Mouse (Mus musculus) heart, embryonic 16.5 days (tissue): ENCODE results near the gene Catsperd. TPM values are rescaled to one million over a fixed set of nuclear protein-coding genes. Genes with fewer than 3 reads are reported as not detected.

Source experiments
- ATAC-seq: fragments of 200-750 bp; cut with Nextera tagmentation; replicated peaks from 2 replicates; pipeline ENCODE4 v1.8.0; 2017; ENCODE audit warnings: moderate number of reproducible peaks; ENCODE audit not compliant: insufficient read depth, low FRiP score; ENCODE audit errors: extremely low read depth
- H3K27ac ChIP-seq: fragments of 300-500 bp; sonication (generic); 2 replicates; pipeline ENCODE4 v1.5.1; 2014; ENCODE audit warnings: mild to moderate bottlenecking, low read length, control low read depth, moderate library complexity
- H3K27me3 ChIP-seq: fragments of 300-500 bp; sonication (generic); 2 replicates; pipeline ENCODE4 v1.6.1; 2014; ENCODE audit warnings: low read length, mixed read lengths; ENCODE audit not compliant: control insufficient read depth, insufficient read depth
- H3K36me3 ChIP-seq: fragments of 300-500 bp; sonication (generic); 2 replicates; pipeline ENCODE4 v1.6.1; 2014; ENCODE audit not compliant: control insufficient read depth, insufficient read depth
- H3K4me1 ChIP-seq: fragments of 300-500 bp; sonication (generic); 2 replicates; pipeline ENCODE4 v1.6.1; 2014; ENCODE audit warnings: low read length, mixed read lengths; ENCODE audit not compliant: control insufficient read depth, insufficient read depth
- H3K4me2 ChIP-seq: fragments of 300-500 bp; sonication (generic); 2 replicates; pipeline ENCODE4 v1.6.1; 2014; ENCODE audit warnings: low read depth, mild to moderate bottlenecking, control low read depth, low read length
- H3K4me3 ChIP-seq: fragments of 300-500 bp; sonication (generic); 2 replicates; pipeline ENCODE4 v1.5.1; 2014; ENCODE audit warnings: mild to moderate bottlenecking, control low read depth, low read length
- H3K9ac ChIP-seq: fragments of 300-500 bp; sonication (generic); 2 replicates; pipeline ENCODE4 v1.6.1; 2014; ENCODE audit warnings: low read length, control low read depth
- H3K9me3 ChIP-seq: fragments of 300-500 bp; sonication (generic); replicated peaks from 2 replicates; pipeline ENCODE4 v1.6.1; 2016; ENCODE audit warnings: low read length; ENCODE audit not compliant: control insufficient read depth
- WGBS: fragments of 180-500 bp; shearing (Covaris S2); extraction: QIAGEN DNeasy Blood & Tissue Kit; methylation state at CpG from one replicate; pipeline ENCODE4 v1.1.7; 2014; 5-methylcytosine and 5-hydroxymethylcytosine counted together
- polyA plus RNA-seq: library from polyadenylated mRNA; unstranded; fragments of >200 nt; fragmentation: Nextera tagmentation; extraction: Ambion mirVana; gene quantifications from 2 replicates; pipeline ENCODE4 v1.2.1, GENCODE M21; 2015

Gene Catsperd
- polyA plus RNA-seq, 1 experiment from 2014 or later = 0.29 TPM

DNA sequence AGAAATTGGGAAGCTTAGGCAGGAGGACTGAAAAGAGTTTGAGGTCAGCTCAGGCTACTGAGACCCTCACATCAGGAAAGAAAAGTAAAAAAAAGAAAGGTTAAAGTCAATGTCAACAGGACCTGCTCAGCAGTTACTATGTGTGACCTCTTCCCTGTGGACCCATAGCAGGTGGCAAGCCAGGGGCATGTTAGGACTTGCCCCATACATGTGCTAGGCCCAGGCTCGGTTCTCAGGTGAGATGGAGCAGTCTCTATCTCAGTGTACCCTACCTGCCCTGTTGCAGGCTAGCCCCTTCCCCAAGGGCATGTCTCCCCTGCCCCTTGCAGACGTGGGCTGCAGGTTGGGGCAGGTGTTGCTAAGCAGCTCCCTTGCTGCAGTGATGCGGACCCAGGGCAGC is 81.8 kb downstream of the Catsperd start:
- Histone ChIP-seq H3K36me3 (peaks cover 71% of the 10 kb centered on the region), H3K4me3 (no peak overlapping the region), H3K4me2 (no peak overlapping the region), H3K9me3 (no peaks in the 10 kb centered on the region), H3K27ac (no peak overlapping the region), H3K27me3 (no peaks in the 10 kb centered on the region), H3K4me1 (no peaks in the 10 kb centered on the region), H3K9ac (no peak overlapping the region)
- no peak for ATAC-seq
- 84% methylated on average over 3 of the region's 3 CpGs for WGBS

Other genes with a start within 250 kb of the Catsperd start
- gene Ptprs, start 151.7 kb upstream of the Catsperd start, polyA plus RNA-seq = 33.9 and 39.7 TPM in 2 replicates
- gene Znrf4, start 115.7 kb upstream of the Catsperd start, polyA plus RNA-seq = not detected in 2 replicates
- 0.62 and 1.2 TPM in 2 replicates for gene Gm20219, start 73.8 kb upstream of the Catsperd start, polyA plus RNA-seq
- 57.6 and 60.6 TPM in 2 replicates for gene Safb2, start 43.6 kb upstream of the Catsperd start, polyA plus RNA-seq
- 76.5 and 92.3 TPM in 2 replicates for gene Safb, start 43.3 kb upstream of the Catsperd start, polyA plus RNA-seq
- 329 and 345 TPM in 2 replicates for gene 2410015M20Rik, start 18.4 kb upstream of the Catsperd start, polyA plus RNA-seq
- gene Rpl36, start 14.7 kb upstream of the Catsperd start, polyA plus RNA-seq = 1,106 and 1,159 TPM in 2 replicates
- 60.7 and 62.5 TPM in 2 replicates for gene Lonp1, start 1.3 kb upstream of the Catsperd start, polyA plus RNA-seq
- gene Ranbp3, start 45.2 kb downstream of the Catsperd start, polyA plus RNA-seq = 63.1 and 64.3 TPM in 2 replicates
- gene Ndufa11, start 89.6 kb downstream of the Catsperd start, polyA plus RNA-seq = 1,043 and 1,129 TPM in 2 replicates
- 12.8 and 14.6 TPM in 2 replicates for gene Vmac, start 89.9 kb downstream of the Catsperd start, polyA plus RNA-seq
- gene Nrtn, start 129.4 kb downstream of the Catsperd start, polyA plus RNA-seq = 21.2 and 23.9 TPM in 2 replicates
- 31.7 and 34.9 TPM in 2 replicates for gene Dus3l, start 136.6 kb downstream of the Catsperd start, polyA plus RNA-seq
- 0.59 and 1.2 TPM in 2 replicates for gene Prr22, start 142.1 kb downstream of the Catsperd start, polyA plus RNA-seq
- gene Rfx2, start 202.9 kb downstream of the Catsperd start, polyA plus RNA-seq = 6.2 and 6.8 TPM in 2 replicates
- gene Acsbg2, start 246.3 kb downstream of the Catsperd start, polyA plus RNA-seq = not detected in 2 replicates
- gene 1700061G19Rik, start 247.3 kb downstream of the Catsperd start, polyA plus RNA-seq = 0.30 and 0.61 TPM in 2 replicates